8 mouse cellular contexts compared by ENCODE assay signal in the genomic region with DNA sequence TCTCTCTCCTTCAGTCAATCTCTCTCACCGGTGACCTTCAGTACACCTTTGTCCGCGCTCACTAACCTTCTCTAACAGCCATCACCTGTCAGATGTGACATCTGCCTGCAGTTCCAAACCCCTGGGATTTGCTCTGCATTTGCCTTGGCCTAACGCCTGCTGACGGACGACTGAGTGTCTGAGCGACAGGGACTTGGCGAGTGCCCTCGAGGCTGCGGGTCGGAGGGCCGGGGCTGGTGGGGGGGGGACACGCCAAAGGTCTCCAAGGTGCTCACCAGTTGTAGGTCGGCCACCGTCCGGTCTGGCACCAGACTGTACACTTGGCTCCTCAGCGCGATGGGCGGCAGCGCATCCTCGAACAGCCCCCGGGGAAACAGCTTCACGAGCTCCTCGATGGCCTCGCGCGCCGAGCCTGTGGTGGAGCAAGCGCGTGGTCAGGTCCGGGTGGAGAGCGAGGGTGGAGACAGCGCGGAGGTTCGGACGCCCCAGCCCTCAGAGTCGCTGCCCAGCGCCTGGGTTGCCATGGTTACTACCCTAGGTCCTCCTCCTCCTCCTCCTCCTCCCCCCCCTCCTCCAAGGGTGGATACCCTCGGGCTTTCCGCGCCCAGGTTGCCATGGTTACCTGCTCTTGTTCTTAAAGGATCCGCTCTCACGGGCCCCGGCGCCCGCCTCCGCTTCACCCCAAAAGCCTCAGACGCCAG. TPM values are rescaled to one million over a fixed set of nuclear protein-coding genes. Genes with fewer than 3 reads are reported as not detected.
DNase-seq lines count a peak whose midpoint lies in the region; ATAC-seq and TF ChIP-seq lines count a peak whose summit lies in the region.

No protein-coding gene starts in this region.

- H3K27me3 ChIP-seq in spleen, adult 2 months (ENCODE audit: control insufficient read depth, insufficient read depth, low read length), result no peaks in the 10 kb centered on the region
- H3K27me3 ChIP-seq in limb, embryonic 13.5 days, result no peaks in the 10 kb centered on the region
- H3K27me3 ChIP-seq in neural tube, embryonic 14.5 days (ENCODE audit: control insufficient read depth, insufficient read depth, low read length), result no peaks in the 10 kb centered on the region

- peaks cover 17% of the 10 kb centered on the region for H3K36me3 ChIP-seq in spleen, adult 2 months (ENCODE audit: control insufficient read depth, insufficient read depth, low read length)
- H3K36me3 ChIP-seq in limb, embryonic 13.5 days, result peaks cover 51% of the 10 kb centered on the region
- H3K36me3 ChIP-seq in neural tube, embryonic 14.5 days (ENCODE audit: control insufficient read depth, insufficient read depth, low read length), result peaks cover 29% of the 10 kb centered on the region

- H3K9ac ChIP-seq in limb, embryonic 13.5 days, result peak overlapping the region; percentile 85
- H3K9ac ChIP-seq in neural tube, embryonic 14.5 days (replicated peaks; ENCODE audit: low read depth, low read length), result peak overlapping the region; percentile 70

- peak; percentile 78 for ATAC-seq in limb, embryonic 13.5 days (ENCODE audit: low FRiP score, low read depth)
- ATAC-seq in neural tube, embryonic 14.5 days (ENCODE audit: low read depth), result peak; percentile 83

- 0 out of 2 replicates have a peak, but pooled peaks cover 1% of the 10 kb centered on the region for H3K9me3 ChIP-seq in limb, embryonic 13.5 days
- H3K9me3 ChIP-seq in neural tube, embryonic 14.5 days (ENCODE audit: control insufficient read depth, low read length), result no peaks in the 10 kb centered on the region

- no peak for TF ChIP-seq POLR2A in spleen, adult 2 months (IDR thresholded peaks at IDR 0.05; ENCODE audit: low read depth, low read length)

- DNase-seq in adrenal gland, postnatal 25 days, result peak; percentile 76
- no peak for DNase-seq in adrenal gland, adult 2 months
- no peak for DNase-seq in spleen, adult 2 months (ENCODE audit: low read depth in 1 of 2, low spot score in 2 of 2)
- DNase-seq in spleen, adult 12 weeks (ENCODE audit: low spot score), result no peak
- no peak for DNase-seq in thymus, postnatal 0 days (ENCODE audit: low spot score)
- DNase-seq in gastrocnemius, postnatal 25 days, result no peak

- WGBS in spleen, adult 2 months, result 7% methylated on average over 48 of the region's 48 CpGs
- 4% methylated on average over 48 of the region's 48 CpGs for WGBS in limb, embryonic 13.5 days
- 4% methylated on average over 47 of the region's 48 CpGs for WGBS in neural tube, embryonic 14.5 days

- H3K4me3 ChIP-seq in spleen, adult 2 months (ENCODE audit: extremely low read depth, insufficient read depth, insufficient read length), result peak overlapping the region; percentile 70
- H3K4me3 ChIP-seq in limb, embryonic 13.5 days, result peak overlapping the region; percentile 79
- H3K4me3 ChIP-seq in neural tube, embryonic 14.5 days (ENCODE audit: low read depth, low read length), result peak overlapping the region; percentile 72

- peaks cover 14% of the 10 kb centered on the region for H3K4me1 ChIP-seq in spleen, adult 2 months (ENCODE audit: control insufficient read depth, insufficient read depth, insufficient read length)
- peaks cover 23% of the 10 kb centered on the region for H3K4me1 ChIP-seq in limb, embryonic 13.5 days
- H3K4me1 ChIP-seq in neural tube, embryonic 14.5 days (ENCODE audit: control insufficient read depth, insufficient read depth, low read length), result peaks cover 20% of the 10 kb centered on the region

- no peak for TF ChIP-seq CTCF in spleen, adult 2 months (IDR thresholded peaks at IDR 0.05; ENCODE audit: extremely low read depth, insufficient read depth, insufficient read length, insufficient replicate concordance)

- peak overlapping the region; percentile 100 for H3K4me2 ChIP-seq in limb, embryonic 13.5 days (replicated peaks)
- peak overlapping the region; percentile 99 for H3K4me2 ChIP-seq in neural tube, embryonic 14.5 days (ENCODE audit: low read depth, low read length)

- H3K27ac ChIP-seq in spleen, adult 2 months (ENCODE audit: insufficient read depth, low read length), result peak overlapping the region; percentile 72
- H3K27ac ChIP-seq in limb, embryonic 13.5 days, result no peak overlapping the region; the same call in 1 of the 2 replicates
- peak overlapping the region; percentile 83 for H3K27ac ChIP-seq in neural tube, embryonic 14.5 days (ENCODE audit: low read depth, low read length)

RNA-seq across cellular contexts. Expression of gene Stk19, which starts 0.4 kb away (rescaled TPM):
- 45.1 and 45.5 TPM in 2 replicates for total RNA-seq in adrenal gland, postnatal 25 days (2021)
- total RNA-seq in adrenal gland, adult 2 months (2021), result 10 to 100 TPM; 38.5 to 55.1 TPM
- polyA plus RNA-seq in adrenal gland, adult 2 months (2012; rRNA removed), result 139 and 176 TPM in 2 replicates
- 31.6 and 37.7 TPM in 2 replicates for polyA plus RNA-seq in spleen, adult 2 months (2012; rRNA removed)
- polyA plus RNA-seq in limb, embryonic 13.5 days (2015; fragmentation: Nextera tagmentation; extraction: Ambion mirVana), result 28.2 and 28.7 TPM in 2 replicates
- 30.5 and 37.7 TPM in 2 replicates for polyA plus RNA-seq in neural tube, embryonic 14.5 days (2014; fragmentation: Nextera tagmentation; extraction: Ambion mirVana)
- polyA plus RNA-seq in thymus, postnatal 0 days (2015; fragmentation: Nextera tagmentation; extraction: Ambion mirVana), result 39.3 and 48.6 TPM in 2 replicates
- total RNA-seq in gastrocnemius, postnatal 25 days (2021), result 1 to 10 TPM; 7.0 to 7.2 TPM

RNA-seq across cellular contexts. Expression of gene Dxo, which starts 0.5 kb away (rescaled TPM):
- total RNA-seq in adrenal gland, postnatal 25 days (2021), result 54.8 and 65.0 TPM in 2 replicates
- total RNA-seq in adrenal gland, adult 2 months (2021), result 100 to 1,000 TPM in 1 of 2 experiments, 10 to 100 TPM in 1; 47.0 to 126 TPM
- 82.7 and 107 TPM in 2 replicates for polyA plus RNA-seq in adrenal gland, adult 2 months (2012; rRNA removed)
- 54.2 and 68.3 TPM in 2 replicates for polyA plus RNA-seq in spleen, adult 2 months (2012; rRNA removed)
- polyA plus RNA-seq in limb, embryonic 13.5 days (2015; fragmentation: Nextera tagmentation; extraction: Ambion mirVana), result 62.8 and 74.3 TPM in 2 replicates
- polyA plus RNA-seq in neural tube, embryonic 14.5 days (2014; fragmentation: Nextera tagmentation; extraction: Ambion mirVana), result 59.4 and 67.7 TPM in 2 replicates
- polyA plus RNA-seq in thymus, postnatal 0 days (2015; fragmentation: Nextera tagmentation; extraction: Ambion mirVana), result 48.8 and 53.3 TPM in 2 replicates
- total RNA-seq in gastrocnemius, postnatal 25 days (2021), result 10 to 100 TPM in 1 of 2 experiments, 1 to 10 TPM in 1; 7.6 to 10.5 TPM

RNA-seq across cellular contexts. Expression of gene Skiv2l, which starts 13.7 kb away (rescaled TPM):
- 69.2 and 79.3 TPM in 2 replicates for total RNA-seq in adrenal gland, postnatal 25 days (2021)
- total RNA-seq in adrenal gland, adult 2 months (2021), result 10 to 100 TPM; 62.1 to 65.8 TPM
- polyA plus RNA-seq in adrenal gland, adult 2 months (2012; rRNA removed), result 105 and 112 TPM in 2 replicates
- polyA plus RNA-seq in spleen, adult 2 months (2012; rRNA removed), result 81.7 and 110 TPM in 2 replicates
- 54.0 and 55.2 TPM in 2 replicates for polyA plus RNA-seq in limb, embryonic 13.5 days (2015; fragmentation: Nextera tagmentation; extraction: Ambion mirVana)
- 46.2 and 57.7 TPM in 2 replicates for polyA plus RNA-seq in neural tube, embryonic 14.5 days (2014; fragmentation: Nextera tagmentation; extraction: Ambion mirVana)
- 49.7 and 50.1 TPM in 2 replicates for polyA plus RNA-seq in thymus, postnatal 0 days (2015; fragmentation: Nextera tagmentation; extraction: Ambion mirVana)
- 10 to 100 TPM; 18.0 to 18.9 TPM for total RNA-seq in gastrocnemius, postnatal 25 days (2021)

RNA-seq across cellular contexts. Expression of gene Nelfe, which starts 13.9 kb away (rescaled TPM):
- 57.9 and 61.6 TPM in 2 replicates for total RNA-seq in adrenal gland, postnatal 25 days (2021)
- 10 to 100 TPM; 55.5 to 67.6 TPM for total RNA-seq in adrenal gland, adult 2 months (2021)
- 22.8 and 31.5 TPM in 2 replicates for polyA plus RNA-seq in adrenal gland, adult 2 months (2012; rRNA removed)
- polyA plus RNA-seq in spleen, adult 2 months (2012; rRNA removed), result 14.1 and 15.0 TPM in 2 replicates
- polyA plus RNA-seq in limb, embryonic 13.5 days (2015; fragmentation: Nextera tagmentation; extraction: Ambion mirVana), result 114 and 126 TPM in 2 replicates
- 78.3 and 78.9 TPM in 2 replicates for polyA plus RNA-seq in neural tube, embryonic 14.5 days (2014; fragmentation: Nextera tagmentation; extraction: Ambion mirVana)
- 82.4 and 88.6 TPM in 2 replicates for polyA plus RNA-seq in thymus, postnatal 0 days (2015; fragmentation: Nextera tagmentation; extraction: Ambion mirVana)
- 1 to 10 TPM; 7.7 to 8.9 TPM for total RNA-seq in gastrocnemius, postnatal 25 days (2021)

RNA-seq across cellular contexts. Expression of gene Cfb, which starts 26.0 kb away (rescaled TPM):
- 6.5 and 18.6 TPM in 2 replicates for total RNA-seq in adrenal gland, postnatal 25 days (2021)
- 10 to 100 TPM; 18.4 to 29.0 TPM for total RNA-seq in adrenal gland, adult 2 months (2021)
- polyA plus RNA-seq in adrenal gland, adult 2 months (2012; rRNA removed), result 4.6 and 7.9 TPM in 2 replicates
- 22.8 and 25.3 TPM in 2 replicates for polyA plus RNA-seq in spleen, adult 2 months (2012; rRNA removed)
- 1.9 and 2.0 TPM in 2 replicates for polyA plus RNA-seq in limb, embryonic 13.5 days (2015; fragmentation: Nextera tagmentation; extraction: Ambion mirVana)
- polyA plus RNA-seq in neural tube, embryonic 14.5 days (2014; fragmentation: Nextera tagmentation; extraction: Ambion mirVana), result 1.3 and 2.0 TPM in 2 replicates
- 5.2 and 6.2 TPM in 2 replicates for polyA plus RNA-seq in thymus, postnatal 0 days (2015; fragmentation: Nextera tagmentation; extraction: Ambion mirVana)
- total RNA-seq in gastrocnemius, postnatal 25 days (2021), result 1 to 10 TPM in 1 of 2 experiments, under 1 TPM in 1; 0.95 to 8.2 TPM
